Mouse (Mus musculus): Measurements from ENCODE around the gene Nyap1. TPM values are rescaled to one million over a fixed set of nuclear protein-coding genes. Genes with fewer than 3 reads are reported as not detected.
A peak's percentile ranks its signal among the peaks of the same experiment; 100 is the strongest.

The Nyap1 gene
- polyA plus RNA-seq, 1 experiment from 2014 or later: 19.5 TPM

- Histone ChIP-seq H3K9ac (no peak overlapping the region), H3K4me3 (replicated peaks) (no peak overlapping the region), H3K4me1 (peaks cover 59% of the 10 kb centered on the region), H3K4me2 (no peak overlapping the region), H3K27ac (no peak overlapping the region), H3K9me3 (no peaks in the 10 kb centered on the region), H3K27me3 (no peaks in the 10 kb centered on the region), H3K36me3 (replicated peaks) (peaks cover 50% of the 10 kb centered on the region)
- no peak for ATAC-seq (ENCODE audit: low FRiP score)
- WGBS: 96% methylated on average over 7 of the region's 7 CpGs
Observed at GRCm38 (mm10) chr5:137781661-137782060, 40.3 kb upstream of the Nyap1 start.

- peaks cover 43% of the 10 kb centered on the region for H3K36me3 ChIP-seq (replicated peaks)
Observed at GRCm38 (mm10) chr5:137779053-137779933, 37.9 kb upstream of the Nyap1 start.

GRCm38 (mm10) chr5:137778635-137779034, 37.2 kb upstream of the Nyap1 start, which contains the start of gene Ppp1r35:
Ppp1r35 (plus strand) TSS chr5:137778849.
- WGBS: under 1% methylated on average over 31 of the region's 31 CpGs

More at GRCm38 (mm10) chr5:137779053-137779933, 37.9 kb upstream of the Nyap1 start:
- peak; percentile 24 for ATAC-seq (ENCODE audit: low FRiP score)
- Histone ChIP-seq H3K27me3 (no peaks in the 10 kb centered on the region), H3K4me1 (peaks cover 48% of the 10 kb centered on the region), H3K4me2 (peak overlapping the region; percentile 98), H3K4me3 (replicated peaks) (peak overlapping the region; percentile 98), H3K27ac (peak overlapping the region; percentile 93), H3K9me3 (no peaks in the 10 kb centered on the region), H3K9ac (peak overlapping the region; percentile 96)
- WGBS: under 1% methylated on average over 83 of the region's 83 CpGs

DNA sequence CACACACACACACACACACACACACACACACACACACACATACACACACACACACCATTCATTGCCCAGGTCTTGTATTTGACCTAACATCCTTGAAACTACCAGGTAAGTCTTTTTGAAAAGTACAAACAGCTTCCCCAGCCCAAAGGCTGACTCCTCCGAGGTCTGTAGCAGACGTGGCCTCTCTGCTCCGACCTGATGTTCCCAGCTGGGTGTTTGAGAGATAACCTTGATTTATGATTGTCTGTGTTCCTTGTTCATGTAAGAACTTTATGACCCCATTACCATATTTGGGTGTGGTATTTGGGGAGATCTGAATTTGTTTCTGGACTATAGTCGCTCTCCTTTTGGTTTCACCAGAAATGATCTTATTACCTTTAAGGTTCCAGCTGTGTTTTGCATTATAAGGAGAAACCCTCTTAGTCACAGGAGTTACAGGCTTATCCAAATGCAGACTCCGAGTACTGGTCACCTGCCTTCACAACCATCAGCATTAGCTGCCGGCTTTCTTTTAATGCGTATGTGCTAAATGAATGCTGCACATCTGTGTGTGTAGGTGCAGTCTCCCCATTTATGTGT, 35.9 kb upstream of the Nyap1 start:
- Histone ChIP-seq H3K27me3 (no peaks in the 10 kb centered on the region), H3K4me3 (replicated peaks) (no peak overlapping the region), H3K36me3 (replicated peaks) (peaks cover 24% of the 10 kb centered on the region), H3K4me2 (no peak overlapping the region), H3K9me3 (no peaks in the 10 kb centered on the region), H3K4me1 (peaks cover 29% of the 10 kb centered on the region), H3K27ac (no peak overlapping the region), H3K9ac (no peak overlapping the region)
- ATAC-seq (ENCODE audit: low FRiP score): no peak
- 82% methylated on average over 7 of the region's 7 CpGs for WGBS

More at GRCm38 (mm10) chr5:137778635-137779034, 37.2 kb upstream of the Nyap1 start, which contains the start of gene Ppp1r35:
- Histone ChIP-seq H3K9me3 (no peaks in the 10 kb centered on the region), H3K27ac (peak within 1 kb of the TSS; percentile 93), H3K27me3 (no peaks in the 10 kb centered on the region), H3K36me3 (replicated peaks) (peaks cover 37% of the 10 kb centered on the region), H3K4me3 (replicated peaks) (peak within 1 kb of the TSS; percentile 98), H3K9ac (peak within 1 kb of the TSS; percentile 96), H3K4me1 (peaks cover 42% of the 10 kb centered on the region), H3K4me2 (peak within 1 kb of the TSS; percentile 98)
- ATAC-seq (ENCODE audit: low FRiP score): peak; percentile 97

DNA sequence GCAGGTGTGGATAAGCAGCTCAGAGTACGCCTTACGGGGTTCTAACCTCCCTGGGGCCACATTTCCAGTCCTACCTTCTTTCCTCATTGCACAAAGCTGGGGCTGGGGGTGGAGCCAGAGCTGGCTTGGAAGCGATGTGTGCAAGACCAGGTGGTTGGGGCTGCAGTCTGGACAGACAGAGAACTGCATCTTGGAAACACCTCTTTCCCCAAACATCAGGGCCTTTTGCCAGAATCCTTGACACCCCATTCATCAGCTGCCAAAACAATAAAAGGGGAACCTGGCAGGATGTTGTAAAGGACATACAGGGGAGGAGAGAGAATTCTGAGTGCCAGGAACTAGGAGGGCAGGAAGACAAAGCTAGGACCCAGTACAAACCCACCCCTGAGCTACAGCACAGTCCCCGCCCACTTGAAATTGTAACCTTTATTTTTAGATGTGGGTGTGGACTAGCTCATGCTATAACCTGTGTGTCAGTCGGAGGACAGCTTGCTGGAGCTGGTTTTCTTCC, 35.1 kb upstream of the Nyap1 start:
- Histone ChIP-seq H3K9ac (no peak overlapping the region), H3K36me3 (replicated peaks) (peaks cover 15% of the 10 kb centered on the region)

GRCm38 (mm10) chr5:137775587-137776290, 34.3 kb upstream of the Nyap1 start:
- peaks cover 8% of the 10 kb centered on the region for H3K36me3 ChIP-seq (replicated peaks)
- no peak for ATAC-seq (ENCODE audit: low FRiP score)
- WGBS: 96% methylated on average over 2 of the region's 2 CpGs
- H3K9ac ChIP-seq: no peak overlapping the region
- H3K27me3 ChIP-seq: no peaks in the 10 kb centered on the region
- no peaks in the 10 kb centered on the region for H3K9me3 ChIP-seq
- H3K4me2 ChIP-seq: no peak overlapping the region
- peaks cover 21% of the 10 kb centered on the region for H3K4me1 ChIP-seq
- H3K4me3 ChIP-seq (replicated peaks): no peak overlapping the region
- no peak overlapping the region for H3K27ac ChIP-seq

More for the DNA sequence above, 35.1 kb upstream of the Nyap1 start:
- H3K27ac ChIP-seq: no peak overlapping the region
- H3K4me1 ChIP-seq: peaks cover 25% of the 10 kb centered on the region
- no peak overlapping the region for H3K4me3 ChIP-seq (replicated peaks)
- ATAC-seq (ENCODE audit: low FRiP score): no peak
- H3K9me3 ChIP-seq: no peaks in the 10 kb centered on the region
- WGBS: 57% methylated on average over 5 of the region's 5 CpGs
- no peak overlapping the region for H3K4me2 ChIP-seq
- no peaks in the 10 kb centered on the region for H3K27me3 ChIP-seq

DNA sequence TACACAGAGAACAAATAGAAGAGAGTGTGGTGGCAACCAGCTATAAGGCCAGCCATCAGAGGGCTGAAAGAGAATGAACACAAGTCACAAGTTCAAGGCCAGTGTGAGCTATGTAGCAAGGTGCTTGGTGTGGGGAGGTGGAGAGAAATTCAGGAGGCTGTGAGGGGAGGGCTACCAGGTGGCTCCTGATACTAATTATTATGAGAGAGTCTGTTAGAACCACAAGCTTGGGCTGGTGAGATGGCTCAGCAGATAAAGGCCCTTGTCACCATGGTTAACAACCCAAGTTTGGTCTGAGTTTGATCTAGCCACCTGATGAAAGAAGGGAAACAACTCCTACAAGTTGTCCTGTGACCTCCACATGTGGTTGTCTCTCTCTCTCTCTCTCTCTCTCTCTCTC, 31.3 kb upstream of the Nyap1 start:
- ATAC-seq (ENCODE audit: low FRiP score): no peak
- H3K9ac ChIP-seq: no peak overlapping the region
- no peaks in the 10 kb centered on the region for H3K9me3 ChIP-seq
- H3K27ac ChIP-seq: no peak overlapping the region
- H3K4me1 ChIP-seq: peaks cover 7% of the 10 kb centered on the region
- H3K27me3 ChIP-seq: no peaks in the 10 kb centered on the region
- H3K4me2 ChIP-seq: no peak overlapping the region
- no peaks in the 10 kb centered on the region for H3K36me3 ChIP-seq (replicated peaks)
- no peak overlapping the region for H3K4me3 ChIP-seq (replicated peaks)

- Histone ChIP-seq H3K4me1 (peaks cover 6% of the 10 kb centered on the region), H3K4me3 (replicated peaks) (no peak overlapping the region), H3K27me3 (no peaks in the 10 kb centered on the region), H3K27ac (no peak overlapping the region), H3K9me3 (peaks cover 3% of the 10 kb centered on the region; the same call in 1 of the 2 replicates), H3K36me3 (replicated peaks) (no peaks in the 10 kb centered on the region), H3K9ac (no peak overlapping the region), H3K4me2 (no peak overlapping the region)
- ATAC-seq (ENCODE audit: low FRiP score): 0 out of 2 replicates have a peak, but pooled peaks have one; percentile 55
- 49% methylated on average over 2 of the region's 2 CpGs for WGBS
Observed at GRCm38 (mm10) chr5:137770709-137771108, 29.3 kb upstream of the Nyap1 start.

DNA sequence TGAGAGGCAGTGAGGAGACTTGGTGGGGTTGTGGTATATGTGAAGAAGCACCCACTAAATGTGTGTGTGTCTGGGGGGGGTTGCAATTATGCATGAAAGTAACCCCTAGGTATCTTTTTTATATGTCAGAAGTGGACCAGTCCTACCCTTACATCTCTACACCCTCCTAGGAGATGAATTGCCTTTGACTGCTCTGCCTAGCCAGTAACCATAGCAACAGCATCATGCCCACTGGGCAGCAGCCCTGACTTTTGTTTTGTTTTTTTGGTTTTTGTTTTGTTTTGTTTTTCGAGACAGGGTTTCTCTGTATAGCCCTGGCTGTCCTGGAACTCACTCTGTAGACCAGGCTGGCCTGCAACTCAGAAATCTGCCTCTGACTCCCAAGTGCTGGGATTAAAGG, 27.1 kb upstream of the Nyap1 start:
- H3K4me3 ChIP-seq (replicated peaks): no peak overlapping the region
- H3K27me3 ChIP-seq: no peaks in the 10 kb centered on the region
- H3K27ac ChIP-seq: no peak overlapping the region
- 28% methylated on average over 1 of the region's 1 CpGs for WGBS
- H3K4me2 ChIP-seq: no peak overlapping the region
- peaks cover 3% of the 10 kb centered on the region; the same call in 1 of the 2 replicates for H3K9me3 ChIP-seq
- H3K9ac ChIP-seq: no peak overlapping the region; the same call in 1 of the 2 replicates
- ATAC-seq (ENCODE audit: low FRiP score): no peak
- peaks cover 6% of the 10 kb centered on the region for H3K4me1 ChIP-seq
- H3K36me3 ChIP-seq (replicated peaks): no peaks in the 10 kb centered on the region

DNA sequence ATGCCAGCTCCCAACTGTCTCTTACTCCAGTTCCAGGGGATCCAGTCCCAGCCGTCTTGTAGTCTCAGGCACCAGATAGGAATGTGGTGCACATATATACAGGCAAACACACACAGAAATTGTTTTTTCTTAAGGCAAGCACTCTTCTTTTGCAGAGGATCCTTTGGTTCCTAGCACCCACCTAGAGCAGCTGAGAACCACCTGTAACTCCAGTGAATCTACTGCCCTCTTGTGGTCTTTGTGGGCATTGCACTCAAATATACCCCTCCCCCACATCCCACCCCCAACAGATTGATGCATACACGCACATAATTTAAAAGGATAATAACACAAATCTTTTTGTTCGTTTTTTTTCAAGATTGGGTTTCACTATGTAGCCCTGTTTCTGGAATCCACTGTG, 24.9 kb upstream of the Nyap1 start:
- WGBS: 69% methylated on average over 3 of the region's 3 CpGs
- H3K9me3 ChIP-seq: peaks cover 3% of the 10 kb centered on the region; the same call in 1 of the 2 replicates
- no peak overlapping the region for H3K9ac ChIP-seq
- no peak overlapping the region for H3K4me3 ChIP-seq (replicated peaks)
- H3K4me1 ChIP-seq: peaks cover 6% of the 10 kb centered on the region
- no peaks in the 10 kb centered on the region for H3K36me3 ChIP-seq (replicated peaks)
- H3K4me2 ChIP-seq: no peak overlapping the region
- no peak for ATAC-seq (ENCODE audit: low FRiP score)
- no peaks in the 10 kb centered on the region for H3K27me3 ChIP-seq
- H3K27ac ChIP-seq: no peak overlapping the region

DNA sequence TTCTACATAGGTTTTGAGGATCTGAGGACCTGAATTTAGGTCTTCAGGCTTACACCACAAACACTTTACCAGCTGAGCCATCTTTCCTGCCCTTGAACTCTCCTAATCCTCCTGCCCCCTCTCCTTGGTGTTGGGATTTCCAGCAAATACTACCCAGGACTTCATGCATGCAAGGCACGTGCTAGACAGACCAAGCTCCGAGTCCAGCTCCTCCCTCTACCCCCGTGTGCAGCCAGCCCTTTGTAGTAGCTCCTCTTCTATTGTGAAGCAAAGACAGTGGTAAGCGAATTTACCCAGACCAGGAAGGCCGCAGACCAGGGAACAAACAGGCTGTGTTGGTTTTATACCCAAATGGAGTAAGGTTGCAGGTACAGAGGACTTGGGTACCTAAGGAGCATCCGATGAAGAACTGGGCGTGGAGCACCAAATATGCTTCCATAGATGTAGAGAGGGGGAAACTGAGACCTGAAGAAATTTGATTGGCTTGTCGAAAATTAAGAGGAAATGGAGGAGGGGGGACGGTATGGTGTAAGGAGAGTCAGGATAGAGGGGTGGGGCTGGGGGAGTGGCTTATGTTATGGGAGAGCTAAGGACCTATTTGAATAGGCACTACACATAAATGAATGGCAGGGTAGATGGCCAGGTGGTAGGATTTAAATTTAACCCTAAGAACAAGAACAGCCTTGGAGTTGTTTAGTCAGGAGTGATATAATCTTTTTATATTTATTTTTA, 23.4 kb upstream of the Nyap1 start:
- Histone ChIP-seq H3K9ac (no peak overlapping the region), H3K9me3 (peaks cover 3% of the 10 kb centered on the region; the same call in 1 of the 2 replicates), H3K36me3 (replicated peaks) (no peaks in the 10 kb centered on the region), H3K4me1 (peaks cover 9% of the 10 kb centered on the region), H3K27ac (no peak overlapping the region), H3K27me3 (no peaks in the 10 kb centered on the region), H3K4me2 (no peak overlapping the region), H3K4me3 (replicated peaks) (no peak overlapping the region)
- ATAC-seq (ENCODE audit: low FRiP score): no peak
- 56% methylated on average over 9 of the region's 9 CpGs for WGBS

Data from forebrain, embryonic 12.5 days (tissue).